In genomic region chr8:72279151-72279550, GRCm38 (mm10) we compare ENCODE assay signal across 16 mouse cellular contexts. TPM values are rescaled to one million over a fixed set of nuclear protein-coding genes. Genes with fewer than 3 reads are reported as not detected.
DNase-seq lines count a peak whose midpoint lies in the region; ATAC-seq lines count a peak whose summit lies in the region.
"Had no signal": no experiment of that assay in that cellular context is flagged by ENCODE, and none has a peak within 500 bp of the region (broad histone marks: within the 10 kb centered on the region; RNA-seq: fewer than 3 reads in every experiment).

No protein-coding gene starts in this region.

- no peak for ATAC-seq in kidney, embryonic 15.5 days (replicated peaks; ENCODE audit: low FRiP score)
- ATAC-seq in cerebellum, adult (ENCODE audit: insufficient number of reproducible peaks, low FRiP score, low TSS enrichment), result no peak
- ATAC-seq: hindbrain, embryonic 16.5 days had no signal

- no peak overlapping the region for H3K4me3 ChIP-seq in kidney, embryonic 15.5 days (replicated peaks)
- H3K4me3 ChIP-seq: embryonic facial prominence, embryonic 15.5 days; limb, embryonic 13.5 days; liver, embryonic 15.5 days; midbrain, embryonic 10.5 days had no signal

- no peaks in the 10 kb centered on the region for H3K9me3 ChIP-seq in kidney, embryonic 15.5 days (replicated peaks)
- H3K9me3 ChIP-seq: embryonic facial prominence, embryonic 15.5 days; limb, embryonic 13.5 days; liver, embryonic 15.5 days; midbrain, embryonic 10.5 days had no signal

- WGBS in kidney, embryonic 15.5 days, result 77% methylated on average over 7 of the region's 7 CpGs

- H3K9ac ChIP-seq in kidney, embryonic 15.5 days, result no peak overlapping the region
- H3K9ac ChIP-seq: embryonic facial prominence, embryonic 15.5 days; limb, embryonic 13.5 days; liver, embryonic 15.5 days had no signal

- no peaks in the 10 kb centered on the region for H3K27me3 ChIP-seq in kidney, embryonic 15.5 days
- H3K27me3 ChIP-seq: embryonic facial prominence, embryonic 15.5 days; limb, embryonic 13.5 days; liver, embryonic 15.5 days had no signal

- peak; percentile 44 to 46 for DNase-seq in spleen, adult 18-20 months
- no peak for DNase-seq in spleen, adult 12 weeks (ENCODE audit: low spot score)
- peak; percentile 91 for DNase-seq in induced T-regulatory cell, adult 2 months (ENCODE audit: low read depth)
- DNase-seq in thymus, adult 18-20 months, result peak; percentile 85 to 95
- DNase-seq in ovary, adult 18-20 months (ENCODE audit: low spot score), result no peak
- DNase-seq: adrenal gland, adult 8-10 months; cerebellum, adult 8-10 months; lung, postnatal 36 days; right cerebral cortex, adult 18-20 months had no signal

- H3K4me1 ChIP-seq in kidney, embryonic 15.5 days, result 0 out of 2 replicates have a peak, but pooled peaks cover 4% of the 10 kb centered on the region
- H3K4me1 ChIP-seq: embryonic facial prominence, embryonic 15.5 days; midbrain, embryonic 10.5 days had no signal

- no peak overlapping the region for H3K4me2 ChIP-seq in kidney, embryonic 15.5 days
- H3K4me2 ChIP-seq: embryonic facial prominence, embryonic 15.5 days; limb, embryonic 13.5 days; liver, embryonic 15.5 days had no signal

- no peaks in the 10 kb centered on the region for H3K36me3 ChIP-seq in kidney, embryonic 15.5 days
- H3K36me3 ChIP-seq: embryonic facial prominence, embryonic 15.5 days; limb, embryonic 13.5 days; liver, embryonic 15.5 days; midbrain, embryonic 10.5 days had no signal

- H3K27ac ChIP-seq in kidney, embryonic 15.5 days, result no peak overlapping the region
- H3K27ac ChIP-seq: embryonic facial prominence, embryonic 15.5 days; limb, embryonic 13.5 days; liver, embryonic 15.5 days; midbrain, embryonic 10.5 days had no signal

RNA-seq across cellular contexts. Expression of gene Gm10282, which starts 25.9 kb away (rescaled TPM):
- polyA plus RNA-seq in kidney, embryonic 15.5 days (2015; fragmentation: Nextera tagmentation; extraction: Ambion mirVana), result 29.0 and 30.3 TPM in 2 replicates

RNA-seq across cellular contexts. Expression of gene Ap1m1, which starts 39.3 kb away (rescaled TPM):
- 123 and 138 TPM in 2 replicates for polyA plus RNA-seq in kidney, embryonic 15.5 days (2015; fragmentation: Nextera tagmentation; extraction: Ambion mirVana)

RNA-seq across cellular contexts. Expression of gene Klf2, which starts 39.7 kb away (rescaled TPM):
- polyA plus RNA-seq in kidney, embryonic 15.5 days (2015; fragmentation: Nextera tagmentation; extraction: Ambion mirVana), result 12.6 and 14.0 TPM in 2 replicates

RNA-seq across cellular contexts. Expression of gene Fam32a, which starts 59.6 kb away (rescaled TPM):
- 73.0 and 74.0 TPM in 2 replicates for polyA plus RNA-seq in kidney, embryonic 15.5 days (2015; fragmentation: Nextera tagmentation; extraction: Ambion mirVana)

Comparison
In these comparisons a context has a peak if more than half of its experiments do, and no peak if none do; other contexts are left out.
1. DNase-seq: peak in spleen, adult 18-20 months (2 of 2), induced T-regulatory cell, adult 2 months (single experiment) and thymus, adult 18-20 months (2 of 2); none in spleen, adult 12 weeks (single experiment) and ovary, adult 18-20 months (single experiment).